Mouse (Mus musculus): ENCODE measurements around the gene Gm28048. TPM values are rescaled to one million over a fixed set of nuclear protein-coding genes. Genes with fewer than 3 reads are reported as not detected.
A peak's percentile ranks its signal among the peaks of the same experiment; 100 is the strongest.

Gm28048 gene
- polyA plus RNA-seq, 1 experiment from 2014 or later: 3.0 TPM

DNA sequence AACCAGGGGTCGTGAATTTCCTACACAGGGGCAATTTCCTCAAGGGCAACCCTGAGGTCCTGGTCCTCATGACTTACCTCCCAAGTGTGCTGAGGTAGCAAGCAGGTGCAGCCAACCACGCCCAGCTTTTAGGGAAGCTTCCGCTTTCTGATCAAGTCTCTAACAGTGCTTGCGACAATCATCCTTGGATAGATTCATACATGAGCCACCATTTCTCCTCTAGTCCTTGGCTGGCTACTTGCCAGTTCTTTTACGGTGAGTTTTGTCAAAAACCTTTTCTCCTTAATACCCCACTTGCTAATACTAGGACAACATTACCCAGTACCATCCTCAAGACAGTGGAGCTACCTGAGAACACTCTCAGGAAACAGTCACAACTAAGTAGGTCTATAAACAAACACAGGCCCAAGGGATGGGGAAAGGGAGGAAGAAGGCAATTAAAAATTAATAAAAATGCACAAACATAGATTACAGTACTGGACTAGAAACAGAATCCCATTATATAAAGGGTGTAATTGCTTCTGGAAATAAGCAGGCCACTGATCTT is 133.2 kb downstream of the Gm28048 start:
- Histone ChIP-seq H3K27ac (replicated peaks) (no peak overlapping the region), H3K36me3 (no peaks in the 10 kb centered on the region), H3K9me3 (replicated peaks) (no peaks in the 10 kb centered on the region), H3K4me3 (no peak overlapping the region), H3K27me3 (ENCODE audit: low read depth, poor library complexity, severe bottlenecking) (no peaks in the 10 kb centered on the region), H3K4me1 (peaks cover 15% of the 10 kb centered on the region)
- WGBS: 88% methylated on average over 5 of the region's 5 CpGs
- no peak for DNase-seq (ENCODE audit: low spot score)

DNA sequence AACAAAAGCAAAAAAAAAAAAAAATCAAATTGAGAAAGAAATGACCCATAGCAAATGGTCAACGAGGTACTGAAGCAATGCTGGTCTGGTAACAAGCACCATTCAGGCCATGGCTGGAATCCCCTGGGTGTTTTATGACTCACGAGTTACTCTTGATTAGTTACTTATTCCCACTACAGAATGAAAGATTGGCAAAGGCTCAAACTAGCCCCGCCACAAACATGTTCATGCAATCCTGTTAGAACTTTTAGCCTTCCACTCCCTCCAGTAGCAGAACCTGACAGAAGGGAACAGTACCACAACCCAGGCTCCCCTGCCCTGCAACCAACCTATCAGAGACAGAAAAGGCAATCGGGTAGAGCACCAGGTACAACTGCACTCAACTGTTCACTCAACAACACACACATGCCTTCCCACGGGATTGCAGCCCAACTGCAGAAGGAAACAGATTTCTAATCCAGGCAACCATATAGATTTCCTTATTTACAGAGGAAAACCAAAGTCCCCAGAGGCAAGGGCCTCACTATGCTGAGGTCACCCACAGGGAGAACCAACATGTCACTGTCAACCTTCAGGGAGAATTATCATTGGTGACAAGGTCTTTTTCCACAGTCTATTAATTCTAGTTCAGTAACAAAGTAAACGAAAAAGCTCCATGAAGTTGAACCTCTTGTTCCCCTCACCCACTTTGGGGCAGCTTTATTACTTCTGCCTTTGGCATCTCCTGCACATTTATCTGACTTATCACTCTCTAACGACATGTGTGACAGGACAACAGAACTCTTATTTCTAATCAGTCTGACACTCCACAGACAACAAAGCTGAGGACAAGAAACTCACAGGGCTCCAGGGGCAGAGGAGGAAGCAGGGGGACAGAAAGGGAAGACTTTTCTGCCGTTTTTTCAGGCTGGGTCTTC is 133.9 kb downstream of the Gm28048 start:
- WGBS: 79% methylated on average over 8 of the region's 8 CpGs

GRCm38 (mm10) chr11:22846960-22847731 is 134.7 kb downstream of the Gm28048 start:
- no peaks in the 10 kb centered on the region for H3K27me3 ChIP-seq (ENCODE audit: low read depth, poor library complexity, severe bottlenecking)
- no peak for DNase-seq (ENCODE audit: low spot score)
- 69% methylated on average over 8 of the region's 8 CpGs for WGBS
- no peaks in the 10 kb centered on the region for H3K36me3 ChIP-seq
- H3K4me3 ChIP-seq: no peak overlapping the region
- peaks cover 15% of the 10 kb centered on the region for H3K4me1 ChIP-seq
- H3K9me3 ChIP-seq (replicated peaks): no peaks in the 10 kb centered on the region
- H3K27ac ChIP-seq (replicated peaks): no peak overlapping the region

More for the DNA sequence above, 133.9 kb downstream of the Gm28048 start:
- Histone ChIP-seq H3K4me3 (no peak overlapping the region), H3K9me3 (replicated peaks) (no peaks in the 10 kb centered on the region), H3K4me1 (peaks cover 15% of the 10 kb centered on the region), H3K36me3 (no peaks in the 10 kb centered on the region), H3K27ac (replicated peaks) (no peak overlapping the region), H3K27me3 (ENCODE audit: low read depth, poor library complexity, severe bottlenecking) (no peaks in the 10 kb centered on the region)
- no peak for DNase-seq (ENCODE audit: low spot score)

DNA sequence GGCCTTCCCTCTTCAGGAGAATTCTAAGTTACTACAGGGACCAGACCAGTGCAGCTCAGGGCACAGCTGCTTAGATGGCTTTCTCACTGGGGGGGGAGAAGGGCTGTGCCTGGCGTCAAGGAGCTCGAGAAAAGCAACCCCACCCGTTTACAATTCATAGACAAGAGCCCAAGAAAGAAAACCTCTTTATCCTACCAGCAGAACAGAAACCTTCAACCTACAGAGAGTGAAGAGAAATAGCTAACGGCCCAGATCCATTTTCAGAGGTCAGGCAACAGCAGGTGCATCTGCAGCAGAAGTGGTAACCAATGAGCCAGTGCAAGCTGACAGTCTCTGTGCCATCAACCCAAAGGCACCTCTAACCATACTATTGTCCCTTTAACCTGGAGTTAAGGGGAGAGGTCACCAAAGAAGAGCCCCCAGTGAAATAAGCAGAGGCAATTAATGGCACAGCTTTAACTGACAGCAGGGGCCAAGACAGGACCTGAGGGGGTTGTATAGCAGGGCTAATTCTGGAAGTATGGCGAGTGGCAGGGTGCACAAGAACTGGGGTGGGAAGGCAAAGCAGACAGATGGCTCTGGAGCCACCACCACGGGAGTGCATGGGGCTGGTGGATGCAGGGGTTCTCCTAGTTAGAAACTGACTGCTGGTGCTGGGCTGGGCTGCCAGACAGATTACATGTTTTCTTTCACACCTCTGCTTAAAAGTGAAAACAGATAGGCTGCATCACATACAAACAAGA is 135.6 kb downstream of the Gm28048 start:
- Histone ChIP-seq H3K4me3 (no peak overlapping the region), H3K4me1 (peaks cover 15% of the 10 kb centered on the region), H3K27ac (replicated peaks) (peak overlapping the region; percentile 46; the same call in 1 of the 2 replicates), H3K27me3 (ENCODE audit: low read depth, poor library complexity, severe bottlenecking) (no peaks in the 10 kb centered on the region), H3K36me3 (no peaks in the 10 kb centered on the region), H3K9me3 (replicated peaks) (no peaks in the 10 kb centered on the region)
- DNase-seq (ENCODE audit: low spot score): no peak
- WGBS: 70% methylated on average over 6 of the region's 6 CpGs

- H3K36me3 ChIP-seq: no peaks in the 10 kb centered on the region
- peaks cover 15% of the 10 kb centered on the region for H3K4me1 ChIP-seq
- no peaks in the 10 kb centered on the region for H3K9me3 ChIP-seq (replicated peaks)
- H3K27me3 ChIP-seq (ENCODE audit: low read depth, poor library complexity, severe bottlenecking): no peaks in the 10 kb centered on the region
- WGBS: 84% methylated on average over 4 of the region's 4 CpGs
- no peak overlapping the region for H3K4me3 ChIP-seq
- H3K27ac ChIP-seq (replicated peaks): no peak overlapping the region
- no peak for DNase-seq (ENCODE audit: low spot score)
Observed at GRCm38 (mm10) chr11:22844754-22845718, 136.9 kb downstream of the Gm28048 start.

DNA sequence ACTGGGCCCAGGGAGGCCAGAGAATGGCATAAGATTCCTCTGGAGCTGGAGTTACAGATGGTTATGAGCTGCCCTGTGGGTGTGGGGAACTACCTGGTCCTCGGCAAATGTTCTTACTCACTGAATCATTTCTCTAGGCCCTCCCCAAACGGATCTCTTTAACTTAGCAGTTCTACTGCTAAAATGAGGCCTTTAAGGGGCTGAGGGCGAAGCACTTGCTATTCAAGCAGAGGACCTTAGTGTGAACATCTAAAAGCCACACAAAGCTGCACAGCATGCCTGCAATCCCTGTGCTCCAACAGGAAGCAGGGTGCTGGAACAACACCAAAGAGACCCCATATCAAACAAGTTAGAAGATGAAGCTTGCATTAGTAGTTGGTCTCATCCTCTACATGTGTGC is 142.4 kb downstream of the Gm28048 start:
- no peak overlapping the region for H3K4me3 ChIP-seq

GRCm38 (mm10) chr11:22838361-22838760 is 143.5 kb downstream of the Gm28048 start:
- H3K36me3 ChIP-seq: no peaks in the 10 kb centered on the region
- no peaks in the 10 kb centered on the region for H3K9me3 ChIP-seq (replicated peaks)
- no peaks in the 10 kb centered on the region for H3K27me3 ChIP-seq (ENCODE audit: low read depth, poor library complexity, severe bottlenecking)
- no peak overlapping the region for H3K27ac ChIP-seq (replicated peaks)
- WGBS: 73% methylated on average over 1 of the region's 1 CpGs
- H3K4me3 ChIP-seq: no peak overlapping the region
- DNase-seq (ENCODE audit: low spot score): no peak
- no peaks in the 10 kb centered on the region for H3K4me1 ChIP-seq

More for the DNA sequence above, 142.4 kb downstream of the Gm28048 start:
- DNase-seq (ENCODE audit: low spot score): no peak
- Histone ChIP-seq H3K27ac (replicated peaks) (no peak overlapping the region), H3K4me1 (no peaks in the 10 kb centered on the region), H3K27me3 (ENCODE audit: low read depth, poor library complexity, severe bottlenecking) (no peaks in the 10 kb centered on the region), H3K36me3 (no peaks in the 10 kb centered on the region), H3K9me3 (replicated peaks) (no peaks in the 10 kb centered on the region)
- 80% methylated on average over 3 of the region's 3 CpGs for WGBS

GRCm38 (mm10) chr11:22836269-22836668 is 145.6 kb downstream of the Gm28048 start:
- no peaks in the 10 kb centered on the region for H3K36me3 ChIP-seq
- H3K4me1 ChIP-seq: no peaks in the 10 kb centered on the region
- H3K27me3 ChIP-seq (ENCODE audit: low read depth, poor library complexity, severe bottlenecking): no peaks in the 10 kb centered on the region
- no peak for DNase-seq (ENCODE audit: low spot score)
- H3K9me3 ChIP-seq (replicated peaks): no peaks in the 10 kb centered on the region
- WGBS: 95% methylated on average over 10 of the region's 10 CpGs
- H3K27ac ChIP-seq (replicated peaks): no peak overlapping the region
- H3K4me3 ChIP-seq: no peak overlapping the region

GRCm38 (mm10) chr11:22832600-22832999 is 149.3 kb downstream of the Gm28048 start:
- H3K36me3 ChIP-seq: no peaks in the 10 kb centered on the region
- DNase-seq (ENCODE audit: low spot score): no peak
- 86% methylated on average over 4 of the region's 4 CpGs for WGBS
- no peaks in the 10 kb centered on the region for H3K27me3 ChIP-seq (ENCODE audit: low read depth, poor library complexity, severe bottlenecking)
- H3K4me1 ChIP-seq: peaks cover 9% of the 10 kb centered on the region
- no peak overlapping the region for H3K27ac ChIP-seq (replicated peaks)
- no peak overlapping the region for H3K4me3 ChIP-seq
- H3K9me3 ChIP-seq (replicated peaks): no peaks in the 10 kb centered on the region

- no peak overlapping the region for H3K27ac ChIP-seq (replicated peaks)
- H3K36me3 ChIP-seq: no peaks in the 10 kb centered on the region
- H3K27me3 ChIP-seq (ENCODE audit: low read depth, poor library complexity, severe bottlenecking): no peaks in the 10 kb centered on the region
- H3K4me1 ChIP-seq: peaks cover 9% of the 10 kb centered on the region
- DNase-seq (ENCODE audit: low spot score): no peak
- H3K9me3 ChIP-seq (replicated peaks): no peaks in the 10 kb centered on the region
- 90% methylated on average over 11 of the region's 11 CpGs for WGBS
- H3K4me3 ChIP-seq: no peak overlapping the region
Observed at GRCm38 (mm10) chr11:22831916-22832315, 150.0 kb downstream of the Gm28048 start.

DNA sequence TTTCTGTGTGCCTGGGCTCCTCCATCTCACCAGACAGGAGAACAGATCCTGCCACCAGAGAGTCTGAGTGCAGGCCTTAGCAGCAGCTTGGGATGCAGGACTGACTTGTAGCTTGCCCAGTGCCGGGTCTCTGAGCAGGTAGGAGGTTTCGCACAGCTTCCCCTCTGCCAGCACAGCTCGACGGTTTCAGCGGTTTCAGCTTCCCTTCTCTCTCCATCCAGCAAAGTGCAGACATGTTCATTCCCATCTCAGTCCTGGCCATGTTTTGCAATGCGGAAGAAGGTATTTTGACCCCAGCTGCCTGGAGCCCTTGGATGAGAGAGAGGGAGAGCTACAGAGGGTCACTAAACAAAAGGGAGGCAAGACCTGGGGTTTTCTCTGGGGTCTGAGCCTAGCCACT is 151.2 kb downstream of the Gm28048 start:
- Histone ChIP-seq H3K4me1 (peaks cover 9% of the 10 kb centered on the region), H3K9me3 (replicated peaks) (no peaks in the 10 kb centered on the region), H3K4me3 (no peak overlapping the region), H3K27me3 (ENCODE audit: low read depth, poor library complexity, severe bottlenecking) (no peaks in the 10 kb centered on the region), H3K27ac (replicated peaks) (peak overlapping the region; percentile 38), H3K36me3 (no peaks in the 10 kb centered on the region)
- no peak for DNase-seq (ENCODE audit: low spot score)
- WGBS: 61% methylated on average over 6 of the region's 6 CpGs
